Mouse (Mus musculus) naive thymus-derived CD4-positive, alpha-beta T cell, adult 2 months (primary cell): ENCODE results near the gene Pithd1.

Experiments
- DNase-seq: peaks from one replicate; pipeline ENCODE4 v3.0.0-alpha.2; 2011; ENCODE audit warnings: low read depth

The Pithd1 gene

GRCm38 (mm10) chr4:135986943-135987710, at the start of gene Pithd1:
Pithd1 (minus strand) TSS chr4:135987264.
- peak; percentile 97 for DNase-seq

GRCm38 (mm10) chr4:136035078-136035477, 48.0 kb upstream of the Pithd1 start:
- DNase-seq: no peak

- DNase-seq: no peak
These were observed 46.2 kb upstream of the Pithd1 start for GRCm38 (mm10) chr4:136033231-136033630.

GRCm38 (mm10) chr4:136030968-136031909, 44.2 kb upstream of the Pithd1 start:
- DNase-seq: no peak

GRCm38 (mm10) chr4:136028689-136029088, 41.6 kb upstream of the Pithd1 start:
- DNase-seq: no peak

- DNase-seq: peak; percentile 63
These were observed 41.1 kb upstream of the Pithd1 start for GRCm38 (mm10) chr4:136028132-136028564.

GRCm38 (mm10) chr4:136027416-136028131, 40.5 kb upstream of the Pithd1 start:
- DNase-seq: no peak

GRCm38 (mm10) chr4:136025350-136025749, 38.3 kb upstream of the Pithd1 start:
- DNase-seq: no peak

GRCm38 (mm10) chr4:136022924-136023323, 35.9 kb upstream of the Pithd1 start:
- no peak for DNase-seq

GRCm38 (mm10) chr4:136021549-136022047, 34.5 kb upstream of the Pithd1 start, which contains the start of gene Eloa:
Eloa (minus strand) TSS chr4:136021763.
- peak; percentile 100 for DNase-seq

- DNase-seq: peak; percentile 42
These were observed 33.9 kb upstream of the Pithd1 start for GRCm38 (mm10) chr4:136020743-136021548.

- peak; percentile 27 for DNase-seq
These were observed 29.1 kb upstream of the Pithd1 start for GRCm38 (mm10) chr4:136016059-136016602.

GRCm38 (mm10) chr4:136010586-136010985, 23.5 kb upstream of the Pithd1 start:
- no peak for DNase-seq

- no peak for DNase-seq
These were observed 21.9 kb upstream of the Pithd1 start for GRCm38 (mm10) chr4:136008782-136009447.

- no peak for DNase-seq
These were observed 19.8 kb upstream of the Pithd1 start for GRCm38 (mm10) chr4:136006821-136007220.

GRCm38 (mm10) chr4:136004921-136005320, 17.9 kb upstream of the Pithd1 start:
- DNase-seq: no peak

GRCm38 (mm10) chr4:136004107-136004675, 17.1 kb upstream of the Pithd1 start:
- no peak for DNase-seq

GRCm38 (mm10) chr4:135995118-135995517, 8.1 kb upstream of the Pithd1 start:
- DNase-seq: no peak

GRCm38 (mm10) chr4:135993941-135994340, 6.9 kb upstream of the Pithd1 start:
- DNase-seq: no peak

- no peak for DNase-seq
These were observed 650 bp upstream of the Pithd1 start for GRCm38 (mm10) chr4:135987714-135988113.
